Mouse (Mus musculus) ovary, postnatal 10 days (tissue): ENCODE data around the gene Smoc1.

Experiments used
- DNase-seq: peaks from one replicate; pipeline ENCODE4 v3.0.0; 2022; ENCODE audit warnings: low spot score

Gene Smoc1

GRCm38 (mm10) chr12:81024993-81025392 lies 1.6 kb upstream of the Smoc1 start:
- DNase-seq, result no peak

- no peak for DNase-seq
Measured at GRCm38 (mm10) chr12:81026995-81027942, 661 bp downstream of the Smoc1 start.

- DNase-seq, result no peak
Measured at GRCm38 (mm10) chr12:81028291-81028920, 1.8 kb downstream of the Smoc1 start.

- DNase-seq, result no peak
Measured at GRCm38 (mm10) chr12:81029731-81030130, 3.1 kb downstream of the Smoc1 start.

- no peak for DNase-seq
Measured at GRCm38 (mm10) chr12:81031579-81031978, 5.0 kb downstream of the Smoc1 start.

GRCm38 (mm10) chr12:81033389-81034041 lies 6.9 kb downstream of the Smoc1 start:
- DNase-seq, result no peak

GRCm38 (mm10) chr12:81034042-81034417 lies 7.4 kb downstream of the Smoc1 start:
- no peak for DNase-seq

- no peak for DNase-seq
Measured at GRCm38 (mm10) chr12:81035850-81036249, 9.2 kb downstream of the Smoc1 start.

- no peak for DNase-seq
Measured at GRCm38 (mm10) chr12:81043616-81044015, 17.0 kb downstream of the Smoc1 start.

GRCm38 (mm10) chr12:81046926-81047325 lies 20.3 kb downstream of the Smoc1 start:
- DNase-seq, result no peak

- DNase-seq, result no peak
Measured at GRCm38 (mm10) chr12:81049661-81050060, 23.1 kb downstream of the Smoc1 start.

- no peak for DNase-seq
Measured at GRCm38 (mm10) chr12:81055000-81055705, 28.5 kb downstream of the Smoc1 start.

GRCm38 (mm10) chr12:81055811-81056210 lies 29.2 kb downstream of the Smoc1 start:
- no peak for DNase-seq

GRCm38 (mm10) chr12:81057619-81058018 lies 31.0 kb downstream of the Smoc1 start:
- no peak for DNase-seq

GRCm38 (mm10) chr12:81058561-81058960 lies 32.0 kb downstream of the Smoc1 start:
- no peak for DNase-seq

- no peak for DNase-seq
Measured at GRCm38 (mm10) chr12:81061831-81062361, 35.3 kb downstream of the Smoc1 start.

GRCm38 (mm10) chr12:81063336-81063955 lies 36.8 kb downstream of the Smoc1 start:
- DNase-seq, result no peak

GRCm38 (mm10) chr12:81074139-81074538 lies 47.5 kb downstream of the Smoc1 start:
- DNase-seq, result no peak

- no peak for DNase-seq
Measured at GRCm38 (mm10) chr12:81074941-81075340, 48.3 kb downstream of the Smoc1 start.

- no peak for DNase-seq
Measured at GRCm38 (mm10) chr12:81077953-81078646, 51.5 kb downstream of the Smoc1 start.

- DNase-seq, result no peak
Measured at GRCm38 (mm10) chr12:81080345-81080744, 53.7 kb downstream of the Smoc1 start.
